Mouse (Mus musculus): ENCODE measurements around the gene Hoxc6. TPM values are rescaled to one million over a fixed set of nuclear protein-coding genes. Genes with fewer than 3 reads are reported as not detected.

The Hoxc6 gene
- total RNA-seq (2021): 59.4 and 68.1 TPM in 2 replicates
- long read RNA-seq, partial matches to known transcripts: 0 of 4 reads
- long read RNA-seq, other reads (novel, unspliced or antisense): 2 of 4 reads

DNA sequence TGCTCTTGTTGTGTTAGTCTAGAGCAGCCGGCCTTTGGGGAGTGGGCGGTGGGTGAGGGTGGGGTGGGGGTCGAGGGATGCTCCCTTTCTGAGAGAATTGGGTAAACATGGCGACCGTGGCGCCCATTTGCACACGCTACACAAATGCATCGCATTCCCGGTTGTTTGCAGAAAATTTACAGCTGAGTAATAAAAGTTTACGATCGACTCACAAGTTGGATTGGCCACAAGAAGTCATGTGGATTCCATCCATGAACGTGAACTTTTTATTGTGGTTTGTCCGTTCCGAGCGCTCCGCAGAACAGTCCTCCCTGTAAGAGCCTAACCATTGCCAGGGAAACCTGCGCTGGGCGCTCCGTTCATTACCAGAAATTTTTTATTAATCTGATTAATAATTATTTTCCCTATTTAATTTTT lies at the start of gene Hoxc6:
Hoxc6 (plus strand) TSS at position 319 of the 417 bp plus-strand sequence.
- peak; percentile 42 for DNase-seq

DNA sequence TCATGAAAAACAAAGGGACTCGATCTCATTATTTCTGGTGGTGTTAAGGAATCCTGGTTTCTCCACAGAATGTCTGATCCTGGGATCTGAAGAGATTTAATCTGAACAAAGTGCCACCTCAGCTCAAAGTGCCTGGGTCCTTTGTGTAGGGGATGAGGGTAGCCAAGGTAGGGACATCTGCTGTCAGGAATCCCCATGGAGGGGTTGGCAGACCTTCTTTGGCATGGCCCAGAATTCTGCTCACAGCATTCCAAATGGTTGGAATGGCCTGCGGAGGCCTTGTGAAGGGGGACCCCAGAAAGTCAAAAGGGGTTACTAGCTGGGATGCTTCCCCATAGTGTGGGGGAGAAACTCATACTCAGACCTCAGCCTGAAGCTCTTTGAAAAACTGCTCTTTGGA lies 49.2 kb upstream of the Hoxc6 start:
- DNase-seq: no peak

DNA sequence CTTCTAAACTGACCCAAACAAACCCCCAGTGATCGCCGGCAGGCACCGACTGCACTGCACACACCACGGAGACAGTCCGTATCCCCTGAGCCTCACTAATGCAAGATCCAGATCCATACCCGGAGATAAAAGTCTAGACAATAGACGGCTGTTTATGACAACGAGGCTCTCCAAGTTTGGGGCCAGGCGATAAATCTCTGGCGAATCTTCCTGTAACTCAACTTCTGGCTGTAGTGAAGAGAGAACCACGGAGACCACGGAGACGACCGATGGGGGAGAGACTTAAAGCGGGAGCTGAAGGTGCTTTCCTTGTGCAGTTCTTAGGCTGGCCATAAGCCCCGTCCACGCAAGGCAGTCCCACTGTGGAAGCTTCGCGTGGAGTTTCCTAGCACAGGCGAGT lies 48.4 kb upstream of the Hoxc6 start:
- no peak for DNase-seq

DNA sequence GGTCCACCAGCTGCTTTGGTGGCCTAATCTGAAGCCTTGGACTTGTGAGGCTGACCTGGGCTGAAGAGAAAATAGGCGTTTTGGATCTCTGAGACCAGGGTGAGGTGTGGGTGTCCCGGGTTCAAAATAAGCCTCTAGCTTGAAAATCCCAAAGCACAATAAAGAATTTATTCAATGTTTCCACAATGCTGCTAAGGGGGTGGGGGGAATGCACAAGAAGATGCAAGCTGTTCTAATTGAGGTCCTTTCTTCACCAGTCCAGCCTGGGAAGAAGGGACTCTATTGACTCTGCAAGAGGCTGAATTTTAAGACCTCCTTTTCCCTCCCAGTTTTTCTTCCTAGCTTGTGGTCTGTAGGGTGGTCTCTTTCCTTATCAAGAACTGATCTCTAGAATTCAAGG lies 47.2 kb upstream of the Hoxc6 start:
- DNase-seq: no peak

DNA sequence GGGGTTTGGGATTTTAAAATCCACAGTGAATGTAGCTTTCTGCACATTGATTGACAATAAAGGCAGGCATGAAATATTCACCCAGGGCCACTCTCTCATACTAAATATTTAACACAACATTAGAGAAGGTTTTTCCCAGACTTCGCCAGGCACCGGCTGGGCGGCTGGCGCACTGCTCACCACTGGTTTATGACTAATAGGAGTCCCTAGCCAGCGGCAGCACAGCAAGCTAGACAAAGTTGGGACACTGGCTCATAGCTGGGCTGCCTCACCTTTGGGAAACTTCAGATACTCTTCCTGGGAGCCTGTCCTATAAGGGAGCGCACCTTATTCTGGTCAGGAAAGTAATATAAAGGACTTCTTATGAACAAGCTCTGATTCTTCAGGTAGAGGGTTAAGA lies 44.5 kb upstream of the Hoxc6 start:
- no peak for DNase-seq

DNA sequence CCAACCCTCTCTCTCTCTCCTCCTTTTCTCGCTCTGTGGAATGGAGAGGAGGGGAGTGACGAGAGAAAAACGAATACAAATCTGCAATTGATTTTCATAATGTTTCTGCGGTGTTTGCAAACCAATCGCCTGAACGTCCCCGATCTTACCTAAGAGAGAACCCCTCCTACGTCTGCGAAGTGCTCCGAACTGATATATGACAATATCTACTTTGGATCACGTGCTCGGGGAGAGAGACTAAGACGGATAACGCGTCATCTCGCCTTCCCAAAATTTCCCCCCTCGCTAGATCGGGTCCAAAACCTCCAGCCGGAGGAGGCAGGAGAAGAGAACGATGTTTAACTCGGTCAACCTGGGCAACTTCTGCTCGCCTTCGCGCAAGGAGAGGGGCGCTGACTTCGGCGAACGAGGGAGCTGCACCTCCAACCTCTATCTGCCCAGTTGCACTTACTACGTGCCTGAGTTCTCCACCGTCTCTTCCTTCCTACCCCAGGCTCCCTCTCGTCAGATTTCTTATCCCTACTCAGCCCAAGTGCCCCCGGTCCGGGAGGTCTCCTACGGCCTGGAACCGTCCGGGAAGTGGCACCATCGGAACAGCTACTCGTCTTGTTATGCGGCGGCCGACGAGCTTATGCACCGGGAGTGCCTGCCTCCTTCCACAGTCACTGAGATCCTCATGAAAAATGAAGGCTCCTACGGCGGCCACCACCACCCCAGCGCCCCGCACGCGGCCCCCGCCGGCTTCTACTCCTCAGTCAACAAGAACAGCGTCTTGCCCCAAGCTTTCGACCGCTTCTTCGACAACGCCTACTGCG lies 43.7 kb upstream of the Hoxc6 start, which contains the start of gene Hoxc11:
Hoxc11 (plus strand) TSS at position 236 of the 815 bp plus-strand sequence.
- no peak for DNase-seq

DNA sequence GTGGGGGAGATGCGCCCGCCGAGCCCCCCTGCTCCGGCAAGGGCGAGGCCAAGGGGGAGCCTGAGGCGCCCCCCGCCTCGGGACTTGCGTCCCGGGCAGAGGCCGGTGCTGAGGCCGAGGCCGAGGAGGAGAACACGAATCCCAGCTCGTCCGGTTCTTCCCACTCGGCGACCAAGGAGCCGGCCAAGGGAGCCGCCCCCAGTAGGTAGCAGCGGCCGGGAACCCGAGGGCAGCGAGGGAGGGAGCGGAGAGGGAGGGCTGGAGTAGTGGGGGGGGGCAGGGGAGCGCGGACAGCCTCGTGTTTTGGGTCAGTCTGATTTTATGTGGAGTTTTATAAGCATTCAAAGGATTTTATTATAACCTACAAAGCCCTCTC lies 43.1 kb upstream of the Hoxc6 start:
- no peak for DNase-seq

DNA sequence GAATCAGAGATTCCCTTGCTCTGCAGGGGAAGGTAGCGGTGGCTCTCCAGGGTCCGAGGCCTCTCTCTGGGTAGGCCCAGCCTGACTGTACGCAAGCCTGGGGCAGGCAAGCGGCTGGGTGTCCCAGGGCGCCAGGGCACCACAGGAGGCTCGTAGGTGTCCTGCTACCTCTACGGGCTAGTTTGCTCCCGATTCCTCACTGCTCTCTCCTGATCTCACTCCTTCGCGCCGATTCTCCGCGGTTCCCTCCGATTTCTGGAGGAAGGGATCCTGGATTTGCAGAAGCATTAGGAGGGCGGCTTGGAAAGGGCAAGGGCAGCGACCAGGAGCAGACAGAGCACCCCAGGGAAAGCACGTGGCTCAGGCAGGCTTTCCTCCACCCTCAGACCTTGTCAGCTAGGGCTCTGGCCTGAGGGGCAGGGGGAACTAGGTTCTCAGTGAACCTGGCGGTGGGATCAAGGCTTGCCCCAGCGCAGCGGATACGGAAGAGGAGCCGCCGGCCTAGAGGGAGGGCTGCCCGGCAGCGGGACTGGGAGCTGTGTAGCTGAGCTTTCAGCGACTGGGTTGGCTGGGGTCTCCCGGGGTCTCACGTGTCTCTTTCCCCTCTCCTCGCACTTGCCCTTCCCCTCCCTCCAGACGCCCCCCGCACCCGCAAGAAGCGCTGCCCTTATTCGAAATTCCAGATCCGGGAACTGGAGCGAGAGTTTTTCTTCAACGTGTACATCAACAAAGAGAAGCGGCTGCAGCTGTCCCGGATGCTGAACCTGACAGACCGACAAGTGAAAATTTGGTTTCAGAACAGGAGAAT lies 42.0 kb upstream of the Hoxc6 start:
- DNase-seq: no peak

DNA sequence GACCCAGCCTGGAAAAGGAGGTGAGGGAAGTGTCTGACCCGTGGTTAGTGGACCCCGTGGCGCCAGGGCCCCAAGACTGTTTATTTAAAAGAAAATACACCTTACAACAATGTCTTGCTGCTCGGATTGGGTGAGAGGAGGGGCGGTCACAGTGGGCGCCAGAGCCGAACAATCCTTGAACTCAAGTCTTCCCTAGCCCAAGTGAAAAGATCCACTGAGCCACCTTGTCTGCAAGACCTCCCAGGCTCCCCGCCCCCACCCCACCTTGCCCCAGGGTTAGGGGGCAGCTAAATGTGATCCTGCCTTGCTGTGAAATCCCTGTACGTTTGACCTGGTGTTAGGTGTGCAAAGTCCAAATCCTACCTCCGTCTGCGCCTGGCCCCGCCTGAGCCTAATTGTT lies 41.2 kb upstream of the Hoxc6 start:
- no peak for DNase-seq

DNA sequence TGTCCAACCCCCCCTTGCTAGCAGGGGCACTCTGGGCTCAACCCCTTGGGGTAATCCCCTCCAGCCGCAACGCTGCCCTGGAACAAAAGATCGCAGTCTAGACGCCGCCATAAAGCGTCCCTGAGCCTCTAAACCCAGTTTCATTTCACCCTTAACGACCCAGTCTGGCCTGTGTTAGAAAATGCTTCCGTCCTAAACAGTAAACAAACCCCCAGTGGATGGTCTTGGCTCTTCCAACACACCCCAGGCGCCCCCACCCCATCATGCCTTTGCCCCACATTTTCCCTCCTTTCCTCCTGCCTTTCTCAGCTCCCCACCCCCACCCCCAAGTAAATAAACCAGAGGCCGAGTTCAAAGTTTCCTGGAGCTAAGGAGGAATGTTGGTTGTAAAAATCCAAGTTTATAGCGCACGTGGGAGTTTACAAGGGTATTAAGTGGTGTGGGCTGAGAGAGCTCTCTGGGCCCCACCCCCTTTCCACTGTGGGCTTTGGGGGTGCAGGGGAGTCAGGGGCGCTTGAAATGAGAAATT lies 38.3 kb upstream of the Hoxc6 start:
- no peak for DNase-seq

DNA sequence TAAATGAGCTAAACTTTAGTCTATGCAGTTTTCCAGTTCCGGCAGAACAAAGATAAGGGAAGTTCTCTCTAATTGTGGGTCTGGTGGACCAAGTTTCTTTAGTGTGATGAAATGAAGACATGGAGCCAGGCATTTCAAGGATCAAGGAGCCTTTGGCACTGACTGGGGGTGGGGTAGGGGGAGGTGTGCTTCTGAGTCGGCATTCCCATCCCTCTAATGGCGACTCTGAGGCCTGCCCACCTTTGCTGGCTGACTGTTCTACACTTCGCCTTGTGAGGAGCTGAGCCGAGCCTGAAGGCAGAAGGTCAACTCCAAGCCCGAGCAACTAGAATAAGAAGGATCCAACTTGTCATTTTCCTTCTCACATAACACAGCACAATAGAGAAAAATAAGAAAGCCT lies 36.3 kb upstream of the Hoxc6 start:
- DNase-seq: no peak

DNA sequence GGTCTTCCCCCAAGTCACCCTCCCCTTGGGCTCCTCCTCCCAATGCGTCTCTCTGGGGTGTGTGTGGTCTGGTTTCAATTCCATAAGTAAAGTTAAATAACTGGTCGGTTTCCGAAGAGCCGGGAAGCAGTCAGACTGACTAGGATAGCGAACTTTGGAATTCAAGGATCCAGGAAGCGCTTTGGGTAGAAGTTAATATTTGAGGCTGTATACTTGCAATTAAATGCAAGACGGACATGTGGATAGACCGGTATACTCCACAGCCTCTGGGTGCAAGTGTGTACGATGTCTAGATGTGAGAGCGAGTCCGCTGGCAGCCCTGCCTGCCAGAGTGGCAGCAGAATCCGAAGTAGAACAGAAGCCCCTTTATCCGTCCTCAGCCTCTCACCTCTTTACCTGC lies 35.6 kb upstream of the Hoxc6 start:
- DNase-seq: no peak

DNA sequence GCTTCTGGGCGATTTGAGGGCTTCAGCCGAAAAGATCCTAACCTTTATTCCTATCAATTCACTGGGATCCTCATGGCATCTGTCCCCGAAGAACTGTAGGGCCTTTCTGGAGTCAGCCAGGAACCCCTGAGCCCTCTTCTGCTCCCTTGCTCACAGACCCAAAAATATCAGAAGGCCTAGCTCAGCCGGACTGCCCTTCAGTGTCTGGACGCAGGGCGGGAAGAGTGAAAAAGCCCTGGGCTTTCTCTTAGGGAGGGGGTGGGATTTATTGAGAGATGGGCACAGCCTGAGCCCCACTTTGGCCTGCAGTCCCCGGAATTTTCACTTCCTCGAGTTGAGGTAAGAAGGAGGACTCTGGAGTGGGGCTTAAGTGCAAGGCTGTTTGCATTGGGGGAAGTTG lies 34.8 kb upstream of the Hoxc6 start:
- DNase-seq: no peak

DNA sequence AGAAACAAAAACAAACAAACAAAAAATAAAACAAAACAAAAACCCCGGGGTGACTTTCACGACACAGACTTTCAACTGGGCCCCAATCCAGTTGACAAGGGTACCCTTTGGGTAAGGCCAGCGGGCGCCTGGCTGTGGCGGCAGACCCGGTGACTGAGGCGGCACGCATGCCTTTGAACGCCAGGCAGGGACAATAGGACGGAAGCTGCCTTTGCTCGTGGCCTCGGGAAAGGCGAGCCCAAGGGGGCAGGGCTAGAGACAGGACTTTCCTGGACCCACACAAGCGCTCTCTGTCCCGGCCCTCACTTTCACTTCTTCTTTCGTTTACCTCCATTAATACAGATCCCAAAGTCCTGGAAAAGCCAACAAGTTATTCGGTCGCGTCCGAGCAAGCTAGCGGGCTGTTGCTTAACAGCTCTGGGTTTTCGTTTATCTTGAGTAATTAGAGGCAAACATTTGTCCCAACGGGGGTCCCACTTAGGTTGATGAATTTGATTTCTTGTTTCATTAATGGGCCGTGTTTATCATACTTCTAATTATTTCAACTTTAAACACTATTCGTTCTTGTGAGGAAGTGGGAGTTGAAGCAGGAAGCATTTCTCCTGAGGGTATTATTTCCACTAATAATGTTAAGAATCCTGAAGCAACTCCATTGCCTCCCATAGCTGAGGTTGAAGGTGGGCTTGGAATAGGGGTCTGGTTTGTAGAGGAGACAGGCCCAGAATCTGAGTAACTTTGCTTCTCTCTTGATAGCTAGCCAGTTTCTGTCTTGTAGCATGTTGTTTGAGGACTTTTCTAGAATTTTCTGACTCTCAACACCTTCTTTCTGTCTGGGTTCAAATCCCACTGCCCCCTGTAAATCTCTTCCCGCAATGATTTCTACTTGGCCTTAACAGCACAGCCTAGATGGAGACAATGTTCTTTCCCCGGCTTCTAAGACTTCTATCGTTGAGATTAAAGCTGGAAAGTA lies 34.1 kb upstream of the Hoxc6 start:
- no peak for DNase-seq

DNA sequence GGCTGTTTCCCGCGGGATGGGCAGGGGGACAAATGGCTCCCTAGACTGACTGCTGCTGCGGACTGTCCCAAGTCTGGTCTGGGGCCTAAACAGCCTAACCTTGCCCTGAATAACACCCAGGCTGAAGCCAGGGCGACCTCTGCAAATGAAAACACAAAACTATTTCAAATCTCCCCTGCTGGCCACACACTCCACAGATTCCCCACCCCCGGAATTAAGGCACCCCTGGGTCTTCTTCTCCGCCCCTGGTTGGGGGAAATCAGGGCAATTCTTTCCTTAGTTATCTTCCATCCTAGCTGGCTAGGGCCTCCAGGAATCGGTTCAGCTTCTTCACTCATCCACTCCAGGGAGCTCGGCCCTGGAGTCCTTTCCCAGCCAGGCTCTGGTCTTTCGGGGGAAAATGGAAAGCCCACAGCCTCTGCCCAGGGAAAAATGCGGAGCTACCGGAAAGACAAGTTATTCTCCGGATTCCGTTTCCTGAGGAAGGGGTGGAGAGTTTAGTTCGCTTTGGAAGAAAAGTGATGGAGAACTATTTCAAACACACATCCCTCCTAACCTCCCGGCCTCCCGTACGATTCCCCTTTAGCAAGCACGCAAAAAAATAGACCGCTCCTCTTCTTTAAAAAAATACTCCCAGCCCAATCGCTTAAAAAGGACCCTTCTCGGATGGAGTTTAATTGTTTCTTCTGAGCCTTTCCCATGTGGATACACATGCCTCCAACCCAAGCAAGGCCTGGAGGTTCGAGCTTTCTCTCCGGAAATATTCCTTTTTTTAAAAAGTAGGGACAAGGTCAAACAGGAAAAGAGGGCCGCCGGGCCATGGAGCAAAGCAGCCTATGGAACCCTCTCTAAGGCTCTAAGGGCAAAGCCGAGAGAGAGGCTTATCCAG lies 32.8 kb upstream of the Hoxc6 start:
- no peak for DNase-seq

DNA sequence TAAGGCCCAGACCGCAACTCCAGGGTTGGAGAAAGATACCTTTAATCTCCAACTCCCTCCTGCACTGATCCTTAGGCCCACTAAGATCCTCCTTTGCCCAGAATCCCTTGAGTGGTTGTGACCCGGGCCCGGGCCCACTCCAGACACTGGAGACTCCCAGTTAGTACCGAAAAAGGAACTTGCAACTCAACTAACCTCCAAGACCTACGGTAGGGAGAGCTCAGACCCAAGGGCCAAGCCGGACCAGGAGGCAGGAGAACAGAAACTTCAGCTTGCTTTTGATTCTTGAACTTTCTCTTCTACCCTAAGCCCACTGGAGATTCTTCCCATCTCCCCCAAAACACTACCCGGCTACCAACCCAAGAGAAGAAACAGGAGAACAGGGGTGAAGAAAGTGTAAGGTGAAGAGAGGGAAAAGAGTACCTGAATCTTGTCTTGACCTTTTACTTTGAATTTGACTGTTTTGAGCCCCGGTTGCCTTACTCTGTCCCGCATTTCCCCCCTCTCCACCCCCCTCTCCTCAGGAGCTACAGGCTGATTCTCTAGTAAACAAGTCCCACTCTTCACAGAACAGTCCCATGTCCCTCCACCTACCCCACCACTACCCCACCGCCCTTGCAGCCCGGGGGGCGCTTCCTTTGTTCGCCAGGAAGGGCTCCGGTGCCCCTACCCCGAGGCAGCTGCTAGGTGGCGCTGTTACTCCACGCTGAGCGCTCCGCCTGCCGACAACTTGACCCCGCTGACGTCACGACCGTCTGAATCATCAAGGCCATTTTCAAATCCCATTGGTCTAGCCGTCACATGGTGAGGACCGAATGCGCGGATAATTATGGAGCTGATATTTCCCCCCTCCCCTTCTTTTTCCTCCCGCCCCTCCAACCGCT lies 31.9 kb upstream of the Hoxc6 start:
- DNase-seq: peak; percentile 89

DNA sequence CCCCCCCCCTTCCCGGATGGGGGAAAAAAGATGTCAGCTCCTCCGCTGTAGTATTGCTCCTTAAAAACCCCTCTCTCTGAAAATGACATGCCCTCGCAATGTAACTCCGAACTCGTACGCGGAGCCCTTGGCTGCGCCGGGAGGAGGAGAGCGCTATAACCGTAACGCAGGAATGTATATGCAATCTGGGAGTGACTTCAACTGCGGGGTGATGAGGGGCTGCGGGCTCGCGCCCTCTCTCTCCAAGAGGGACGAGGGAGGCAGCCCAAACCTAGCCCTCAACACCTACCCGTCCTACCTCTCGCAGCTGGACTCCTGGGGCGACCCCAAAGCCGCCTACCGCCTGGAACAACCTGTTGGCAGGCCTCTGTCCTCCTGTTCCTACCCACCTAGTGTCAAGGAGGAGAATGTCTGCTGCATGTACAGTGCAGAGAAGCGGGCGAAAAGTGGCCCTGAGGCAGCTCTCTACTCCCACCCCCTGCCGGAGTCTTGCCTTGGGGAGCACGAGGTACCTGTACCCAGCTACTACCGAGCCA lies 31.2 kb upstream of the Hoxc6 start, which contains the start of gene Hoxc10:
Hoxc10 (plus strand) TSS at position 21 of the 536 bp plus-strand sequence.
- no peak for DNase-seq

DNA sequence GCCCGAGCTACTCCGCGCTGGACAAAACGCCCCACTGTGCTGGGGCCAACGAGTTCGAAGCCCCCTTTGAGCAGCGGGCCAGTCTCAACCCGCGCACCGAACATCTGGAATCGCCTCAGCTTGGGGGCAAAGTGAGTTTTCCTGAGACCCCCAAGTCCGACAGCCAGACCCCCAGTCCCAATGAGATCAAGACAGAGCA lies 30.8 kb upstream of the Hoxc6 start, which contains the start of gene Hoxc5:
Hoxc5 (plus strand) TSS at position 132 of the 199 bp plus-strand sequence.
- DNase-seq: no peak

DNA sequence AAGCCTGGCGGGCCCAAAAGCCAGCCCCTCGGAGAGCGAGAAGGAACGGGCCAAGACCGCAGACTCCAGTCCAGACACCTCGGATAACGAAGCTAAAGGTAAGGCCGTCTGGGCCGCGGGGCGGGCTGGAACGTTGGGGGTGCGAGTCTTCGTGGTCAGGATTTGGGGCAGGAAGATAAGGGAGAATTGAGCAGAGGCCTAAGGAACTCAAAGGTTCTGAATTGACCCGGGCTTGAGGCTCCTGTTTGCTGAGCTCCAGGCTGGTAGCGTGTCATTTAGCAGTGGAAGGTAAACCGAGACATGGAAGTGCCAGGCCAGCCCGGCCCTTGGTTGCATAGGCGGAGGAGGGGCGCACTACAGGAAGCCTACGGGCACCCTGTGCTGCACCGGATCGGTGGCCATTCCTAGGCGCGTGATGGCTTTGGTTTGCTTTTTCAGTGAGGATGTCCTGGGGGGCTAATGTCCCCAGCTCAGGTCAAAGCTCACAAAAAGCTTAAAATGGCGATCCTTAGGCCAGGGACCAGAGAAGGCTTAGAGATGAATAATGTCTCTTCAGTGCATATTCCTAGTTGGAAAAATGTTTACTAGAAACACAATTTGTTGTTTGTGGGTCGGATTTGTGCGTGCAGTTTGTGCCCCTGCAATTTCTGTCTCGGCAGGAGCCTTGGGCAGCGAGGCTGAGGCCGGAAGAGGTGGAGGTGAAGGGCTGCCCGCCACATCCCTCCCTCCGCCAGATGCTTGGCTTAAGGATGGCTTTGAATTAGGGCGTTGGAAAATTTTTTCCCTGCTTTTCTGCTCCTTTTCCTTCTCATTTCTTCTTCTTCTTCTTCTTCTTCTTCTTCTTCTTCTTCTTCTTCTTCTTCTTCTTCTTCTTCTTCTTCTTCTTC lies 30.3 kb upstream of the Hoxc6 start:
- no peak for DNase-seq

Measured in adrenal gland, postnatal 25 days (tissue).